Mouse (Mus musculus): Measurements from ENCODE around the gene Gcn1l1. TPM values are rescaled to one million over a fixed set of nuclear protein-coding genes. Genes with fewer than 3 reads are reported as not detected.

The Gcn1l1 gene
- total and polyA plus RNA-seq, 3 experiments: 18.2 to 81.9 (median 62.9) TPM

DNA sequence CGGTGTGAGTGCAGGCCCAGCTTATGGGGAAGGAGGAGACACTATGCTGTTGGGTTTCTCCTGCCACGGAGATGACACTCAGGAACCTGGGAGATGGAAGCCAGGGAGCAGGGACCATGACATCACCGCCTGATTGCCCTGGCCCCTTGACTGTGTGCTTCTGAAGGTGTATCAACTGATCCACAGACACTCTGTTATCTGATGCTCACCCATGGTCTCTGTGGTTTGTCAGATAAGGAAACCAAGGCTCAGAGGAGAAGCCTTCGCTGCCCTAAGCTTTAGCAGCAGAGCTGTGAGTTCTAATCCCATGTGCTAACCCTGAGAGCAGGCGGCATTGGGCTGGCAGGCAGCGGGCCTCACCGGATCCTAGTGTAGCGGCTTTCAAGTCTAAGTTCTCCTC lies 69.0 kb downstream of the Gcn1l1 start:
- Histone ChIP-seq H3K36me3 (replicated peaks in 1 of 2; ENCODE audit: control insufficient read depth in 1 of 2, insufficient read depth in 1 of 2, low read length in 1 of 2) (peaks cover 15 to 33% of the 10 kb centered on the region in 2 experiments), H3K4me2 (ENCODE audit: insufficient read depth, low read depth, poor library complexity, severe bottlenecking) (no peak overlapping the region), H3K27me3 (replicated peaks) (no peaks in the 10 kb centered on the region), H3K9me3 (replicated peaks; ENCODE audit: low read length) (no peaks in the 10 kb centered on the region), H3K79me2 (replicated peaks; ENCODE audit: control insufficient read depth, extremely low read depth, insufficient read depth, poor library complexity, severe bottlenecking) (peaks cover 56% of the 10 kb centered on the region), H3K4me3 (replicated peaks in 1 of 3; ENCODE audit: low read depth in 2 of 3, low read length in 2 of 3, poor library complexity in 1 of 3) (no peak overlapping the region), H3K4me1 (ENCODE audit: control insufficient read depth in 1 of 2, insufficient read depth in 2 of 2) (peaks cover 29 to 70% of the 10 kb centered on the region in 2 experiments), H3K27ac (ENCODE audit: insufficient read depth, low read depth) (no peak overlapping the region), H3K9ac (ENCODE audit: insufficient read depth, low read depth) (no peak overlapping the region)
- in situ Hi-C loops (cut with MboI; ENCODE audit: low pct_ligation_motif_present, low pct_unique_long_range_greater_than_20kb, low sequenced_read_pairs) (no loop called here), dilution Hi-C loops (cut with MboI; ENCODE audit: extremely low pct_ligation_motif_present, extremely low pct_unique_long_range_greater_than_20kb, low sequenced_read_pairs) (no loop called here)
- TF ChIP-seq BHLHE40 (IDR thresholded peaks at IDR 0.05; ENCODE audit: low read depth, low read length) (no peak), PAX5 (IDR thresholded peaks at IDR 0.05; ENCODE audit: low read length) (no peak), MAFK (IDR thresholded peaks at IDR 0.05; ENCODE audit: insufficient replicate concordance, low read length) (no peak), IRF4 (IDR thresholded peaks at IDR 0.05; ENCODE audit: low read depth, low read length) (no peak), E2F4 (IDR thresholded peaks at IDR 0.05; ENCODE audit: insufficient replicate concordance, low read depth, low read length) (no peak), POLR2A (IDR thresholded peaks at IDR 0.05; ENCODE audit: low read depth, low read length) (no peak), USF1 (IDR thresholded peaks at IDR 0.05; ENCODE audit: low read depth, low read length) (no peak), MEF2A (IDR thresholded peaks at IDR 0.05; ENCODE audit: borderline replicate concordance, low read depth, low read length) (no peak), SIN3A (IDR thresholded peaks at IDR 0.05; ENCODE audit: low read length) (no peak), MAZ (IDR thresholded peaks at IDR 0.05; ENCODE audit: low read depth, low read length) (no peak), SMC3 (IDR thresholded peaks at IDR 0.05; ENCODE audit: low read depth, low read length) (no peak)
- no peak for DNase-seq (ENCODE audit: extremely low read depth)

DNA sequence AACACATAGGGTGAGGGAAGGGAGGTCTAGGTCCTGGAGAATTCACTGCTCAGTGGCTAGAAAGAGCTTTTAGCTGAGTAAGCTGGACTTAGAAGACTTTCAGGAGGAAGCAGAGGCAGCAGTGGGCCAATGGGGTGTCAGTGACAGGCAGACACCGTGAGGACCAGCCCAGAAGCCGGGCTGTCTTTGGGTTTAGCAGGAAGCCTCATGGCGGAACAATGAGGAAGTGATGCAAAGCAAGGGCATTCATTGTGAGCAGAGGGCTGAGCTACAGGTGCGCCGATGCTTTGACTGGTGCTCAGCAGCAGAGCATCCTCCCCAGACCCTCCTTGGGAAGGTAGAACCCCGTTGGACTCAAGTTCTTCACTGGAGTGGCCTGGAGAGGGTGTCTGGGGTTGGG lies 70.5 kb downstream of the Gcn1l1 start:
- H3K4me1 ChIP-seq (ENCODE audit: control insufficient read depth in 1 of 2, insufficient read depth in 2 of 2): peaks cover 24 to 57% of the 10 kb centered on the region in 2 experiments
- peak overlapping the region; percentile 5 to 33 (median 23) for H3K4me3 ChIP-seq (replicated peaks in 1 of 3; ENCODE audit: low read depth in 2 of 3, low read length in 2 of 3, poor library complexity in 1 of 3)
- peak overlapping the region; percentile 66 for H3K4me2 ChIP-seq (ENCODE audit: insufficient read depth, low read depth, poor library complexity, severe bottlenecking)

More for the DNA sequence above, 70.5 kb downstream of the Gcn1l1 start:
- in situ Hi-C loops (cut with MboI; ENCODE audit: low pct_ligation_motif_present, low pct_unique_long_range_greater_than_20kb, low sequenced_read_pairs) (no loop called here), dilution Hi-C loops (cut with MboI; ENCODE audit: extremely low pct_ligation_motif_present, extremely low pct_unique_long_range_greater_than_20kb, low sequenced_read_pairs) (no loop called here)
- Histone ChIP-seq H3K9ac (ENCODE audit: insufficient read depth, low read depth) (no peak overlapping the region), H3K27ac (ENCODE audit: insufficient read depth, low read depth) (peak overlapping the region; percentile 61), H3K27me3 (replicated peaks) (no peaks in the 10 kb centered on the region), H3K9me3 (replicated peaks; ENCODE audit: low read length) (no peaks in the 10 kb centered on the region), H3K79me2 (replicated peaks; ENCODE audit: control insufficient read depth, extremely low read depth, insufficient read depth, poor library complexity, severe bottlenecking) (peaks cover 56% of the 10 kb centered on the region), H3K36me3 (replicated peaks in 1 of 2; ENCODE audit: control insufficient read depth in 1 of 2, insufficient read depth in 1 of 2, low read length in 1 of 2) (peaks cover 30 to 48% of the 10 kb centered on the region in 2 experiments)
- peak; percentile 85 for DNase-seq (ENCODE audit: extremely low read depth)
- no peak for TF ChIP-seq MEF2A (IDR thresholded peaks at IDR 0.05; ENCODE audit: borderline replicate concordance, low read depth, low read length)
- peak; percentile 89 for TF ChIP-seq UBTF (IDR thresholded peaks at IDR 0.05; ENCODE audit: low read depth, low read length)
- TF ChIP-seq TCF12 (IDR thresholded peaks at IDR 0.05; ENCODE audit: low read depth, low read length): 0 out of 2 replicates have a peak, but pooled peaks have one; percentile 30
- TF ChIP-seq NRF1 (IDR thresholded peaks at IDR 0.05; ENCODE audit: low read depth, low read length): 0 out of 2 replicates have a peak, but pooled peaks have one; percentile 25
- no peak for TF ChIP-seq MAZ (IDR thresholded peaks at IDR 0.05; ENCODE audit: low read depth, low read length)
- TF ChIP-seq ELF1 (IDR thresholded peaks at IDR 0.05; ENCODE audit: low read depth, low read length): peak; percentile 78
- TF ChIP-seq JUND (conservative IDR thresholded peaks at IDR 0.05; ENCODE audit: low read depth, low read length): no peak
- TF ChIP-seq POLR2A (IDR thresholded peaks at IDR 0.05; ENCODE audit: low read depth, low read length): peak; percentile 31; the same call in 1 of the 2 replicates
- TF ChIP-seq ZNF384 (IDR thresholded peaks at IDR 0.05; ENCODE audit: low read depth, low read length): no peak
- TF ChIP-seq NELFE (IDR thresholded peaks at IDR 0.05; ENCODE audit: low read depth, low read length): no peak
- TF ChIP-seq KAT2A (IDR thresholded peaks at IDR 0.05; ENCODE audit: insufficient replicate concordance, low read length): no peak
- TF ChIP-seq MAFK (IDR thresholded peaks at IDR 0.05; ENCODE audit: insufficient replicate concordance, low read length): peak; percentile 67; the same call in 1 of the 2 replicates
- peak; percentile 41 for TF ChIP-seq MAX (IDR thresholded peaks at IDR 0.05; ENCODE audit: low read length)
- TF ChIP-seq ZKSCAN1 (IDR thresholded peaks at IDR 0.05; ENCODE audit: borderline replicate concordance, low read depth, low read length): no peak
- TF ChIP-seq E2F4 (IDR thresholded peaks at IDR 0.05; ENCODE audit: insufficient replicate concordance, low read depth, low read length): no peak
- TF ChIP-seq BHLHE40 (IDR thresholded peaks at IDR 0.05; ENCODE audit: low read depth, low read length): 0 out of 2 replicates have a peak, but pooled peaks have one; percentile 13
- peak; percentile 84; the same call in 1 of the 2 replicates for TF ChIP-seq MYC (IDR thresholded peaks at IDR 0.05; ENCODE audit: low read depth, low read length)
- 0 out of 2 replicates have a peak, but pooled peaks have one; percentile 7 for TF ChIP-seq ETS1 (conservative IDR thresholded peaks at IDR 0.05; ENCODE audit: low read depth, low read length)
- TF ChIP-seq SIN3A (IDR thresholded peaks at IDR 0.05; ENCODE audit: low read length): peak; percentile 41; the same call in 1 of the 2 replicates
- TF ChIP-seq MXI1 (IDR thresholded peaks at IDR 0.05; ENCODE audit: low read depth, low read length): peak; percentile 41; the same call in 1 of the 2 replicates
- TF ChIP-seq USF2 (conservative IDR thresholded peaks at IDR 0.05; ENCODE audit: low read depth, low read length): no peak
- no peak for TF ChIP-seq IRF4 (IDR thresholded peaks at IDR 0.05; ENCODE audit: low read depth, low read length)
- peak; percentile 58; the same call in 1 of the 2 replicates for TF ChIP-seq TBP (conservative IDR thresholded peaks at IDR 0.05; ENCODE audit: low read depth, low read length)
